Mouse (Mus musculus) retina, postnatal 7 days (tissue): ENCODE measurements at regions not wholly inside any gene's neighbourhood (a gene's known extent, or its start where the extent isn't known, plus 50 kb on each side); places are given as distances from the start of the nearest gene placed in this dataset.

ENCODE experiments used
- DNase-seq: peaks from one replicate; pipeline ENCODE4 v3.0.0-alpha.2; 2012; ENCODE audit warnings: low read depth, low spot score

- DNase-seq, result no peak
Observed at GRCm38 (mm10) chr1:61175239-61175638, 197.5 kb downstream of the Icos start.

GRCm38 (mm10) chr1:61179461-61179860 lies 201.7 kb downstream of the Icos start:
- DNase-seq, result no peak

- peak; percentile 85 for DNase-seq
Observed at GRCm38 (mm10) chr1:61181099-61181821, 203.5 kb downstream of the Icos start.

- no peak for DNase-seq
Observed at GRCm38 (mm10) chr1:61187381-61188100, 209.8 kb downstream of the Icos start.

- DNase-seq, result no peak
Observed at GRCm38 (mm10) chr1:61190921-61191320, 213.2 kb downstream of the Icos start.

GRCm38 (mm10) chr1:61198549-61199062 lies 220.9 kb downstream of the Icos start:
- DNase-seq, result no peak

GRCm38 (mm10) chr1:61201006-61201405 lies 223.3 kb downstream of the Icos start:
- no peak for DNase-seq

GRCm38 (mm10) chr1:61202079-61202478 lies 224.4 kb downstream of the Icos start:
- DNase-seq, result no peak

GRCm38 (mm10) chr1:61203170-61203569 lies 225.4 kb downstream of the Icos start:
- no peak for DNase-seq

- DNase-seq, result no peak
Observed at GRCm38 (mm10) chr1:61203612-61204011, 225.9 kb downstream of the Icos start.

- DNase-seq, result no peak
Observed at GRCm38 (mm10) chr1:61205137-61205536, 227.4 kb downstream of the Icos start.

- no peak for DNase-seq
Observed at GRCm38 (mm10) chr1:61206861-61207380, 229.2 kb downstream of the Icos start.

- DNase-seq, result no peak
Observed at GRCm38 (mm10) chr1:61208386-61208785, 230.7 kb downstream of the Icos start.

- no peak for DNase-seq
Observed at GRCm38 (mm10) chr1:61221131-61221530, 243.4 kb downstream of the Icos start.

- peak; percentile 20 for DNase-seq
Observed at GRCm38 (mm10) chr1:61228942-61229341, 251.2 kb downstream of the Icos start.

- DNase-seq, result no peak
Observed at GRCm38 (mm10) chr1:61233001-61233400, 255.3 kb downstream of the Icos start.

GRCm38 (mm10) chr1:61233476-61234297 lies 256.0 kb downstream of the Icos start:
- no peak for DNase-seq

- no peak for DNase-seq
Observed at GRCm38 (mm10) chr1:61234298-61234682, 256.6 kb downstream of the Icos start.

- DNase-seq, result no peak
Observed at GRCm38 (mm10) chr1:61236511-61236910, 258.8 kb downstream of the Icos start.

- no peak for DNase-seq
Observed at GRCm38 (mm10) chr1:61238668-61239067, 260.9 kb downstream of the Icos start.

- no peak for DNase-seq
Observed at GRCm38 (mm10) chr1:61257561-61257960, 279.8 kb downstream of the Icos start.

GRCm38 (mm10) chr1:61263466-61263865 lies 285.7 kb downstream of the Icos start:
- DNase-seq, result no peak
